Mouse (Mus musculus) heart, embryonic 15.5 days (tissue): ENCODE data around the gene Agbl3. TPM values are rescaled to one million over a fixed set of nuclear protein-coding genes. Genes with fewer than 3 reads are reported as not detected.

ENCODE experiments used
- ATAC-seq: fragments of 200-750 bp; cut with Nextera tagmentation; replicated peaks from 2 replicates; pipeline ENCODE4 v1.8.0; 2017; ENCODE audit warnings: low read depth, moderate TSS enrichment; ENCODE audit not compliant: insufficient number of reproducible peaks, insufficient read depth, low FRiP score
- H3K27ac ChIP-seq: fragments of 300-500 bp; sonication (generic); 2 replicates; pipeline ENCODE4 v1.5.1; 2015; ENCODE audit warnings: mild to moderate bottlenecking, inconsistent platforms
- H3K27me3 ChIP-seq: fragments of 300-500 bp; sonication (generic); 2 replicates; pipeline ENCODE4 v1.6.1; 2015; ENCODE audit warnings: inconsistent platforms
- H3K36me3 ChIP-seq: fragments of 300-500 bp; sonication (generic); 2 replicates; pipeline ENCODE4 v1.6.1; 2015; ENCODE audit warnings: mild to moderate bottlenecking, inconsistent platforms
- H3K4me1 ChIP-seq: fragments of 300-500 bp; sonication (generic); replicated peaks from 2 replicates; pipeline ENCODE4 v1.6.1; 2015; ENCODE audit warnings: inconsistent platforms
- H3K4me2 ChIP-seq: fragments of 300-500 bp; sonication (generic); 2 replicates; pipeline ENCODE4 v1.6.1; 2015; ENCODE audit warnings: inconsistent platforms, mild to moderate bottlenecking, moderate library complexity
- H3K4me3 ChIP-seq: fragments of 300-500 bp; sonication (generic); 2 replicates; pipeline ENCODE4 v1.5.1; 2015; ENCODE audit warnings: mild to moderate bottlenecking, inconsistent platforms
- H3K9ac ChIP-seq: fragments of 300-500 bp; sonication (generic); 2 replicates; pipeline ENCODE4 v1.6.1; 2015; ENCODE audit warnings: mild to moderate bottlenecking, inconsistent platforms
- H3K9me3 ChIP-seq: fragments of 300-500 bp; sonication (generic); replicated peaks from 2 replicates; pipeline ENCODE4 v1.6.1; 2016; ENCODE audit warnings: inconsistent platforms
- WGBS: fragments of 180-500 bp; shearing (Covaris S2); methylation state at CpG from one replicate; pipeline ENCODE4 v1.1.7; 2015; ENCODE audit warnings: mixed read lengths; 5-methylcytosine and 5-hydroxymethylcytosine counted together
- polyA plus RNA-seq: library from polyadenylated mRNA; unstranded; fragments of >200 nt; fragmentation: Nextera tagmentation; extraction: Ambion mirVana; gene quantifications from 2 replicates; pipeline ENCODE4 v1.2.1, GENCODE M21; 2015

The Agbl3 gene
- polyA plus RNA-seq, 1 experiment from 2014 or later = 5.2 TPM

- Histone ChIP-seq H3K9ac (no peak overlapping the region), H3K36me3 (peaks cover 2% of the 10 kb centered on the region; the same call in 1 of the 2 replicates), H3K4me3 (no peak overlapping the region), H3K4me2 (peak overlapping the region; percentile 14; the same call in 1 of the 2 replicates), H3K27ac (peak overlapping the region; percentile 94), H3K27me3 (no peaks in the 10 kb centered on the region), H3K4me1 (peaks cover 53% of the 10 kb centered on the region), H3K9me3 (no peaks in the 10 kb centered on the region)
- ATAC-seq = no peak
- WGBS = 76% methylated on average over 15 of the region's 15 CpGs
Measured at GRCm38 (mm10) chr6:34875268-34875761, 95.1 kb downstream of the Agbl3 start.

GRCm38 (mm10) chr6:34875966-34876834, 96.0 kb downstream of the Agbl3 start:
- Histone ChIP-seq H3K4me1 (peaks cover 49% of the 10 kb centered on the region), H3K4me3 (no peak overlapping the region)
- ATAC-seq = no peak

GRCm38 (mm10) chr6:34876835-34877156, 96.6 kb downstream of the Agbl3 start:
- Histone ChIP-seq H3K27me3 (no peaks in the 10 kb centered on the region), H3K9me3 (no peaks in the 10 kb centered on the region), H3K4me3 (peak overlapping the region; percentile 76), H3K36me3 (peaks cover 10% of the 10 kb centered on the region; the same call in 1 of the 2 replicates), H3K27ac (peak overlapping the region; percentile 94), H3K4me2 (peak overlapping the region; percentile 58), H3K9ac (peak overlapping the region; percentile 85), H3K4me1 (peaks cover 49% of the 10 kb centered on the region)
- 8% methylated on average over 2 of the region's 2 CpGs for WGBS
- no peak; the same call in 1 of the 2 replicates for ATAC-seq

More at GRCm38 (mm10) chr6:34875966-34876834, 96.0 kb downstream of the Agbl3 start:
- H3K4me2 ChIP-seq = peak overlapping the region; percentile 58
- peak overlapping the region; percentile 94 for H3K27ac ChIP-seq
- no peaks in the 10 kb centered on the region for H3K27me3 ChIP-seq
- peaks cover 10% of the 10 kb centered on the region; the same call in 1 of the 2 replicates for H3K36me3 ChIP-seq
- peak overlapping the region; percentile 85; the same call in 1 of the 2 replicates for H3K9ac ChIP-seq
- no peaks in the 10 kb centered on the region for H3K9me3 ChIP-seq
- whole genome bisulfite sequencing = 32% methylated on average over 12 of the region's 12 CpGs

- whole genome bisulfite sequencing = under 1% methylated on average over 56 of the region's 56 CpGs
Measured at GRCm38 (mm10) chr6:34877509-34878321, 97.5 kb downstream of the Agbl3 start, which contains the start of gene Cyren. Gene Cyren (minus strand): TSS chr6:34878060.

GRCm38 (mm10) chr6:34879101-34879740, 99.0 kb downstream of the Agbl3 start:
- Histone ChIP-seq H3K4me1 (peaks cover 38% of the 10 kb centered on the region), H3K36me3 (peaks cover 16% of the 10 kb centered on the region; the same call in 1 of the 2 replicates), H3K9ac (no peak overlapping the region), H3K4me3 (no peak overlapping the region), H3K27ac (no peak overlapping the region; the same call in 1 of the 2 replicates), H3K9me3 (no peaks in the 10 kb centered on the region), H3K4me2 (no peak overlapping the region), H3K27me3 (no peaks in the 10 kb centered on the region)
- ATAC-seq = no peak
- WGBS = 88% methylated on average over 16 of the region's 16 CpGs

More at GRCm38 (mm10) chr6:34877509-34878321, 97.5 kb downstream of the Agbl3 start, which contains the start of gene Cyren:
- no peaks in the 10 kb centered on the region for H3K9me3 ChIP-seq
- peaks cover 10% of the 10 kb centered on the region; the same call in 1 of the 2 replicates for H3K36me3 ChIP-seq
- H3K4me3 ChIP-seq = peak within 1 kb of the TSS; percentile 76
- peaks cover 49% of the 10 kb centered on the region for H3K4me1 ChIP-seq
- H3K4me2 ChIP-seq = peak within 1 kb of the TSS; percentile 58
- peak; percentile 87 for ATAC-seq
- peak within 1 kb of the TSS; percentile 85 for H3K9ac ChIP-seq
- H3K27me3 ChIP-seq = no peaks in the 10 kb centered on the region
- peak within 1 kb of the TSS; percentile 94 for H3K27ac ChIP-seq

GRCm38 (mm10) chr6:34879911-34880475, 99.8 kb downstream of the Agbl3 start:
- Histone ChIP-seq H3K4me1 (peaks cover 30% of the 10 kb centered on the region), H3K4me3 (no peak overlapping the region), H3K9me3 (no peaks in the 10 kb centered on the region), H3K27me3 (no peaks in the 10 kb centered on the region), H3K9ac (no peak overlapping the region), H3K27ac (no peak overlapping the region), H3K4me2 (no peak overlapping the region), H3K36me3 (peaks cover 22% of the 10 kb centered on the region; the same call in 1 of the 2 replicates)
- WGBS = 55% methylated on average over 6 of the region's 6 CpGs
- ATAC-seq = no peak

- Histone ChIP-seq H3K4me3 (no peak overlapping the region), H3K36me3 (peaks cover 38% of the 10 kb centered on the region; the same call in 1 of the 2 replicates), H3K27ac (no peak overlapping the region), H3K4me1 (peaks cover 6% of the 10 kb centered on the region; the same call in 1 of the 2 replicates), H3K27me3 (no peaks in the 10 kb centered on the region), H3K9ac (no peak overlapping the region), H3K9me3 (no peaks in the 10 kb centered on the region), H3K4me2 (no peak overlapping the region)
- 80% methylated on average over 7 of the region's 7 CpGs for WGBS
- no peak for ATAC-seq
Measured at GRCm38 (mm10) chr6:34884724-34885123, 104.5 kb downstream of the Agbl3 start.

GRCm38 (mm10) chr6:34887131-34887850, 107.1 kb downstream of the Agbl3 start:
- H3K4me2 ChIP-seq = no peak overlapping the region
- no peaks in the 10 kb centered on the region for H3K9me3 ChIP-seq
- 66% methylated on average over 6 of the region's 6 CpGs for WGBS
- peaks cover 6% of the 10 kb centered on the region; the same call in 1 of the 2 replicates for H3K4me1 ChIP-seq
- H3K36me3 ChIP-seq = peaks cover 47% of the 10 kb centered on the region; the same call in 1 of the 2 replicates
- no peaks in the 10 kb centered on the region for H3K27me3 ChIP-seq
- H3K27ac ChIP-seq = no peak overlapping the region
- no peak for ATAC-seq
- H3K4me3 ChIP-seq = no peak overlapping the region
- H3K9ac ChIP-seq = no peak overlapping the region

- no peak for ATAC-seq
- Histone ChIP-seq H3K27me3 (no peaks in the 10 kb centered on the region), H3K36me3 (peaks cover 57% of the 10 kb centered on the region), H3K27ac (no peak overlapping the region), H3K4me1 (peaks cover 6% of the 10 kb centered on the region; the same call in 1 of the 2 replicates), H3K9ac (no peak overlapping the region), H3K9me3 (no peaks in the 10 kb centered on the region), H3K4me3 (no peak overlapping the region), H3K4me2 (no peak overlapping the region)
- WGBS = 58% methylated on average over 4 of the region's 4 CpGs
Measured at GRCm38 (mm10) chr6:34889185-34889584, 109.0 kb downstream of the Agbl3 start.

GRCm38 (mm10) chr6:34895569-34895968, 115.3 kb downstream of the Agbl3 start:
- no peaks in the 10 kb centered on the region for H3K27me3 ChIP-seq
- no peak overlapping the region for H3K4me3 ChIP-seq
- WGBS = 85% methylated on average over 7 of the region's 7 CpGs
- H3K27ac ChIP-seq = no peak overlapping the region
- H3K9me3 ChIP-seq = no peaks in the 10 kb centered on the region
- no peak overlapping the region for H3K9ac ChIP-seq
- H3K4me1 ChIP-seq = peaks cover 17% of the 10 kb centered on the region; the same call in 1 of the 2 replicates
- no peak for ATAC-seq
- H3K4me2 ChIP-seq = no peak overlapping the region
- peaks cover 59% of the 10 kb centered on the region for H3K36me3 ChIP-seq
